Mouse (Mus musculus) limb, embryonic 13.5 days (tissue): ENCODE results near the gene Chd4. TPM values are rescaled to one million over a fixed set of nuclear protein-coding genes. Genes with fewer than 3 reads are reported as not detected.

Source experiments
- ATAC-seq: fragments of 200-750 bp; cut with Nextera tagmentation; 2 replicates; pipeline ENCODE4 v1.8.0; 2017; ENCODE audit warnings: low read depth, moderate number of reproducible peaks, moderate TSS enrichment; ENCODE audit not compliant: low FRiP score
- H3K27ac ChIP-seq: fragments of 300-500 bp; sonication (generic); 2 replicates; pipeline ENCODE4 v1.5.1; 2015; ENCODE audit warnings: inconsistent platforms, mild to moderate bottlenecking, moderate library complexity
- H3K27me3 ChIP-seq: fragments of 300-500 bp; sonication (generic); 2 replicates; pipeline ENCODE4 v1.6.1; 2015; ENCODE audit warnings: mild to moderate bottlenecking, inconsistent platforms
- H3K36me3 ChIP-seq: fragments of 300-500 bp; sonication (generic); 2 replicates; pipeline ENCODE4 v1.6.1; 2015; ENCODE audit warnings: inconsistent platforms, mild to moderate bottlenecking, moderate library complexity
- H3K4me1 ChIP-seq: fragments of 300-500 bp; sonication (generic); 2 replicates; pipeline ENCODE4 v1.6.1; 2015; ENCODE audit warnings: inconsistent platforms
- H3K4me2 ChIP-seq: fragments of 300-500 bp; sonication (generic); replicated peaks from 2 replicates; pipeline ENCODE4 v1.6.1; 2015; ENCODE audit warnings: inconsistent platforms, mild to moderate bottlenecking, moderate library complexity
- H3K4me3 ChIP-seq: fragments of 300-500 bp; sonication (generic); 2 replicates; pipeline ENCODE4 v1.5.1; 2015; ENCODE audit warnings: moderate library complexity, mild to moderate bottlenecking, inconsistent platforms
- H3K9ac ChIP-seq: fragments of 300-500 bp; sonication (generic); 2 replicates; pipeline ENCODE4 v1.6.1; 2015; ENCODE audit warnings: mild to moderate bottlenecking, inconsistent platforms
- H3K9me3 ChIP-seq: fragments of 300-500 bp; sonication (generic); 2 replicates; pipeline ENCODE4 v1.6.1; 2016; ENCODE audit warnings: inconsistent platforms
- WGBS: fragments of 180-500 bp; shearing (Covaris S2); methylation state at CpG from one replicate; pipeline ENCODE4 v1.1.7; 2015; 5-methylcytosine and 5-hydroxymethylcytosine counted together
- polyA plus RNA-seq: library from polyadenylated mRNA; unstranded; fragments of >200 nt; fragmentation: Nextera tagmentation; extraction: Ambion mirVana; gene quantifications from 2 replicates; pipeline ENCODE4 v1.2.1, GENCODE M21; 2015

Chd4 gene
- polyA plus RNA-seq, 1 experiment from 2014 or later, result 86.8 TPM

DNA sequence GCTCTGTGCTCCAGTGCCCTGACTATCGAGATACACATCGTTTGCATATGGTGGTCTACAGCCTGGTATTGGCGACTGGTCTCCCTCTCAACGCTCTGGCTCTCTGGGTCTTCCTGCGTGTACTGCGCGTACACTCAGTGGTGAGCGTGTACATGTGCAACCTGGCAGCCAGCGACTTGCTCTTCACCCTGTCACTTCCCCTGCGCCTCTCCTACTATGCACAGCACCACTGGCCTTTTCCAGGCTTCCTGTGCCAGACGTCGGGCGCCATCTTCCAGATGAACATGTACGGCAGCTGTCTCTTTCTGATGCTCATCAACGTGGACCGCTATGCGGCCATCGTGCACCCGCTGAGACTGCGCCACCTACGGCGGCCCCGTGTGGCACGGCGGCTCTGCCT, 14.4 kb upstream of the Chd4 start:
- peak overlapping the region; percentile 49 for H3K4me3 ChIP-seq
- no peaks in the 10 kb centered on the region for H3K27me3 ChIP-seq
- no peaks in the 10 kb centered on the region for H3K36me3 ChIP-seq
- peak overlapping the region; percentile 80 for H3K4me2 ChIP-seq
- peak overlapping the region; percentile 78 for H3K27ac ChIP-seq
- H3K9ac ChIP-seq, result peak overlapping the region; percentile 80
- 24% methylated on average over 25 of the region's 25 CpGs for WGBS
- no peaks in the 10 kb centered on the region for H3K9me3 ChIP-seq
- H3K4me1 ChIP-seq, result peaks cover 5% of the 10 kb centered on the region; the same call in 1 of the 2 replicates
- ATAC-seq, result no peak; the same call in 1 of the 2 replicates

GRCm38 (mm10) chr6:125081797-125082560, 13.8 kb upstream of the Chd4 start:
- 22% methylated on average over 45 of the region's 45 CpGs for WGBS
- peak overlapping the region; percentile 80 for H3K4me2 ChIP-seq
- ATAC-seq, result peak; percentile 88
- H3K4me1 ChIP-seq, result peaks cover 5% of the 10 kb centered on the region; the same call in 1 of the 2 replicates
- H3K4me3 ChIP-seq, result peak overlapping the region; percentile 49
- no peaks in the 10 kb centered on the region for H3K36me3 ChIP-seq
- no peaks in the 10 kb centered on the region for H3K9me3 ChIP-seq
- peak overlapping the region; percentile 78 for H3K27ac ChIP-seq
- H3K9ac ChIP-seq, result peak overlapping the region; percentile 80
- H3K27me3 ChIP-seq, result no peaks in the 10 kb centered on the region

GRCm38 (mm10) chr6:125082801-125083386, 12.9 kb upstream of the Chd4 start:
- H3K9ac ChIP-seq, result no peak overlapping the region
- H3K27ac ChIP-seq, result no peak overlapping the region
- H3K4me2 ChIP-seq, result no peak overlapping the region
- WGBS, result 88% methylated on average over 7 of the region's 7 CpGs
- H3K27me3 ChIP-seq, result no peaks in the 10 kb centered on the region
- no peaks in the 10 kb centered on the region for H3K36me3 ChIP-seq
- ATAC-seq, result no peak
- peaks cover 5% of the 10 kb centered on the region; the same call in 1 of the 2 replicates for H3K4me1 ChIP-seq
- H3K9me3 ChIP-seq, result no peaks in the 10 kb centered on the region
- no peak overlapping the region for H3K4me3 ChIP-seq

- Histone ChIP-seq H3K9me3 (no peaks in the 10 kb centered on the region), H3K36me3 (no peaks in the 10 kb centered on the region), H3K4me3 (no peak overlapping the region), H3K27ac (peak overlapping the region; percentile 22; the same call in 1 of the 2 replicates), H3K9ac (no peak overlapping the region; the same call in 1 of the 2 replicates), H3K4me2 (no peak overlapping the region), H3K27me3 (no peaks in the 10 kb centered on the region), H3K4me1 (peaks cover 17% of the 10 kb centered on the region)
- 6% methylated on average over 4 of the region's 4 CpGs for WGBS
- peak; percentile 18; the same call in 1 of the 2 replicates for ATAC-seq
These were observed 11.4 kb upstream of the Chd4 start for GRCm38 (mm10) chr6:125084424-125084823.

- no peak for ATAC-seq
- Histone ChIP-seq H3K4me1 (peaks cover 27% of the 10 kb centered on the region), H3K4me2 (no peak overlapping the region), H3K9me3 (no peaks in the 10 kb centered on the region), H3K9ac (no peak overlapping the region), H3K36me3 (no peaks in the 10 kb centered on the region), H3K27ac (peak overlapping the region; percentile 97), H3K4me3 (no peak overlapping the region), H3K27me3 (no peaks in the 10 kb centered on the region)
- 85% methylated on average over 3 of the region's 3 CpGs for whole genome bisulfite sequencing
These were observed 7.8 kb upstream of the Chd4 start for GRCm38 (mm10) chr6:125087937-125088336.

DNA sequence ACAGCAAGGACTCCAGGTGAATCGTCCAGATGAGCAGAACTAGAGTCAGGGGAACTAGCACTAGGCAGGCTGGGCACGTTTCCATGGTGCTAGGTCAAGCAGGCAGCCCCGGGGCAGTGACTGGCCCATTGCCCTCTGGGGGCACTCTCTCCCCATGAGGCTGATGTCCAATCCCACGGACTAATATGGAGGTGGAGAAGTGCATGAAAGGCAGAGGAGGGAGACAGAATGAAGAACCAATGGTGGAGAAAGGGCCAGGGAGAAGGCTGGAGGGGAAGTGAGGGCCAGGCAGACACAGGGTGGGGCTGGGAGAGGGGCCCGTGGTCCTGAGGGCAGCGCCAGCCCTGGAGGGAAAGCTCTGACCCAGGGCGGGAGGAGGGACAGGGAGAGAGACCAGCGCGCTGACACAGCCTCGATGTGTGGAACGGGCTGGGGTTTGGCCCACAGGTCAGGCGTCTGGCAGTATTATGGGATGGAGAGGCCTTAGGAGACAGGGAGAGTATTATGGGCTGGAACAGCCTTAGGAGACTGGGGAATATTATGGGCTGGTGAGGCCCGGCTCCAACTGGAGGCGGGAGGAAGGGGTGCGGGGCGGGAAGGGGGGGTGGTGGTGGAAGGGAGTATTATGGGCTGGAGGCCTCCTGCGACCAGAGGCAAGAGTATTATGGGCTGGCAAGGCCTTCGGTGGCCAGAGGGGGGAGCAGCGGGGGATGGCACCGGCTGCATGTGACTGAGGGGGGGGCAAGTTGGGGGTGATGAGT, 7.0 kb upstream of the Chd4 start:
- WGBS, result 2% methylated on average over 20 of the region's 20 CpGs
- Histone ChIP-seq H3K4me2 (peak overlapping the region; percentile 62), H3K27me3 (no peaks in the 10 kb centered on the region), H3K4me1 (peaks cover 27% of the 10 kb centered on the region), H3K27ac (peak overlapping the region; percentile 97), H3K9me3 (no peaks in the 10 kb centered on the region), H3K4me3 (no peak overlapping the region), H3K36me3 (no peaks in the 10 kb centered on the region), H3K9ac (peak overlapping the region; percentile 59)
- ATAC-seq, result peak; percentile 84

DNA sequence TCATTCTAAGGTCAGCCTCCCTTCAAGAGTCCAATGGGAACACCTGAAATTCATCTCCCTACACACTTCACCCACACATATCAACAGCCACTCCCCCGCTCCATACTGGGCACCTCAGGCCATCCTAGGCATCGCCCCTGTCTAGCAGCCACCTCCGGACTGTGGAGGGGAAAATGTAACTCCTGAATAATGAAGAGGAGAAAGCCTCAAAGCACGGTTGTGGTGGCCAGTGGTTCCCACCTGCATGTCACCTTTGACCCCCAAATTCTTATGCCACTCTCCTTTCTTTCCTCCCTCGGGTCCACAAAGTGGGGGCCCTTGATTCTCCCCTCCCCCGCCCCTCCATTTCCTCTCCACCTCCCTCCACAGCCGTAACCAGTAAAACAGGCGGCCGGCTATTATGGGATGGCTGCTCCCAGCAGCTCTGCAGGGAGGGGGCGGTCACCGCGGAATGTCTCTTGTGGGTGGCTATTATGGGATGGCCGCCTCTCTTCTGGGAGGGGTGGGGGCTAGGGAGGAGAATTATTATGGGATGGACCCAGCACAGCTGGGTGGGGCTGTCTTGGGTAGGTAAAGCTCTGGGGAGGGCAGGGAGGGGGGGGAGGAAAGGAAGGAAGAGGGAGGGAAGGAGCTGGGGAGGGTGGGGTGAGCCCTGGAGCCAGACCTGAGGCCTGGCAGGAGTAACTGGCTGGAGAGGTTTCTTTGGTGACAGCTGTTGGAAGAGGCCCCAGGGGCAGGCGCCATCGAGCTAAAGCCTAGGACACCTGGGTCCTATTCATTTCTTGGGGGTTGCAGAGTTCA, 6.1 kb upstream of the Chd4 start:
- WGBS, result 2% methylated on average over 15 of the region's 15 CpGs
- Histone ChIP-seq H3K27ac (peak overlapping the region; percentile 97), H3K4me1 (peaks cover 27% of the 10 kb centered on the region), H3K9ac (peak overlapping the region; percentile 59), H3K9me3 (no peaks in the 10 kb centered on the region), H3K36me3 (no peaks in the 10 kb centered on the region), H3K4me2 (peak overlapping the region; percentile 62), H3K27me3 (no peaks in the 10 kb centered on the region), H3K4me3 (peak overlapping the region; percentile 27)
- ATAC-seq, result peak; percentile 70

DNA sequence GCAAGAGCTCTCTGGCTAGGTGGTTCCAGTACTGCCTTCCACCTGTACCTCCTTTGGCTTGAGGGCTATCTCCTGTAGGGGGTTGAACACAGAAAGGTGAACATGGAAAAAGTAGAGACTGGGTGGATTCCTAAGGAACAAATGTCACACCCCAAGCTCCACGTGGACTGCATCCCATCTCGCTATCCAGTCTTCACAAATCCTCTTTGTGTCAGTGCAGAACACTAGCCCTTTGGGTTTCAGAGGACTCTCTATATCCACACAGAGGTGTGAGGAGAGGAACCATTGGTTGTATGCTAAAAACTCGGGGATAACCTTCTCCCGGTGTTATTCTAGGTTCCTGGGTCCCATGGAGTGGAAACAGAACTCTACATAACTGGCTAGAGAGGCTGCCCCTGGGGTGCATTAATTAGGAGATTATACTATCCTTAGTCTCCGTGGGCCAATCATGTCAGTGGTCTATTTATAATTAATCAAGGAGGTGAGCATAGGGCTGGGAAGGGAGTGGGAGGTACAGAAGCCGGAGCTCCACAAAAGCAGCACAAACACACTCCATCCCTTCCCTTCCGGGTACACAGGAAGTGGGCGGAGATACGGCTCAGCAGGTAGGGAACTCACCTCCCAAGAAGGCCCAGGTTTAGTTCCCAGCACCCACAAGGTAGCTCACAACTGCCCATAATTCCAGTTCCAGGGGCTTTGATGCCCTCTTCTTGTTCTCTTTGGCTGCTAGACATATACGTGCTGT, 5.3 kb upstream of the Chd4 start:
- ATAC-seq, result no peak
- 59% methylated on average over 10 of the region's 10 CpGs for WGBS
- no peaks in the 10 kb centered on the region for H3K36me3 ChIP-seq
- no peaks in the 10 kb centered on the region for H3K27me3 ChIP-seq
- H3K4me2 ChIP-seq, result peak overlapping the region; percentile 62
- H3K27ac ChIP-seq, result peak overlapping the region; percentile 97
- H3K4me3 ChIP-seq, result peak overlapping the region; percentile 27; the same call in 1 of the 2 replicates
- H3K9me3 ChIP-seq, result no peaks in the 10 kb centered on the region
- no peak overlapping the region for H3K9ac ChIP-seq
- peaks cover 28% of the 10 kb centered on the region for H3K4me1 ChIP-seq

DNA sequence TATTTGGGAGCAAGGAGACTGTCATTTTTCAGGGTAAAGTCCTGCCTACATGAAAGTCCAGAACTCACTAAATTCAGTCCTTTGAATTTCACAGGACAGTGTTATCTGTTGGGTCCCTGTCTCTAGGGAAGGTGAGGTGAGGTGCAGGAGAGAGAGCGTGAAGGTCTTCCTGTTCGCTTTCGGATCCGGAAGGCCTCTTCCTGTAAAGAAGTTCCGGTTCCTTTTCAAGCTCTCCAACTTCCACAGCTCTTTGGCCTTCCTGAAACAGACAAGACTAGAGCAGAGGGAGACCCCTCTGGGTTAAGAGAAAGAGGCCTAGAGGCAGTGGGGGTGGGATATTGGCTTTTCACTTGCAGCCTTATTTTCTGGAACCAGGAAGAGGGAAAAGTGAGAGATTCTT, 3.4 kb upstream of the Chd4 start:
- Histone ChIP-seq H3K27ac (no peak overlapping the region), H3K9me3 (no peaks in the 10 kb centered on the region), H3K4me1 (peaks cover 33% of the 10 kb centered on the region), H3K4me3 (no peak overlapping the region), H3K4me2 (no peak overlapping the region), H3K36me3 (no peaks in the 10 kb centered on the region), H3K27me3 (no peaks in the 10 kb centered on the region), H3K9ac (no peak overlapping the region)
- no peak for ATAC-seq
- 86% methylated on average over 5 of the region's 5 CpGs for WGBS

- H3K27me3 ChIP-seq, result no peaks in the 10 kb centered on the region
- no peak for ATAC-seq
- H3K4me1 ChIP-seq, result peaks cover 41% of the 10 kb centered on the region
- WGBS, result 47% methylated on average over 3 of the region's 3 CpGs
- H3K4me2 ChIP-seq, result no peak overlapping the region
- peak overlapping the region; percentile 72; the same call in 1 of the 2 replicates for H3K27ac ChIP-seq
- H3K36me3 ChIP-seq, result peaks cover 20% of the 10 kb centered on the region
- H3K9ac ChIP-seq, result no peak overlapping the region
- H3K9me3 ChIP-seq, result no peaks in the 10 kb centered on the region
- no peak overlapping the region for H3K4me3 ChIP-seq
These were observed 938 bp upstream of the Chd4 start for GRCm38 (mm10) chr6:125094843-125095242.

GRCm38 (mm10) chr6:125096279-125096596, 457 bp downstream of the Chd4 start:
- H3K27ac ChIP-seq, result peak overlapping the region; percentile 96
- H3K27me3 ChIP-seq, result no peaks in the 10 kb centered on the region
- peak overlapping the region; percentile 91 for H3K4me3 ChIP-seq
- H3K4me1 ChIP-seq, result peaks cover 39% of the 10 kb centered on the region
- no peaks in the 10 kb centered on the region for H3K9me3 ChIP-seq
- WGBS, result 0% methylated on average over 18 of the region's 32 CpGs
- H3K4me2 ChIP-seq, result peak overlapping the region; percentile 95
- H3K9ac ChIP-seq, result peak overlapping the region; percentile 96
- H3K36me3 ChIP-seq, result peaks cover 34% of the 10 kb centered on the region
- ATAC-seq, result no peak; the same call in 1 of the 2 replicates
